Mouse (Mus musculus) common myeloid progenitor, adult 5-6 weeks (primary cell): ENCODE data around the gene Senp6. TPM values are rescaled to one million over a fixed set of nuclear protein-coding genes. Genes with fewer than 3 reads are reported as not detected.
A peak's percentile ranks its signal among the peaks of the same experiment; 100 is the strongest.
"Not testable (repeated sequence)": the region's sequence is repeated elsewhere in the genome, so short reads cannot be mapped to it uniquely, and the experiment has no call there.

Experiments
- ATAC-seq: replicated peaks from 2 replicates; pipeline ENCODE4 v1.8.0; 2016; ENCODE audit warnings: low read depth, mild to moderate bottlenecking, moderate TSS enrichment, inconsistent platforms; ENCODE audit not compliant: poor library complexity, severe bottlenecking
- total RNA-seq: library from RNA; stranded (forward); fragments of 200-1000, 187-1606 nt; gene quantifications from 2 replicates; pipeline ENCODE4 v1.2.3, GENCODE M21; 2017

The Senp6 gene
- total RNA-seq: 203 and 226 TPM in 2 replicates

DNA sequence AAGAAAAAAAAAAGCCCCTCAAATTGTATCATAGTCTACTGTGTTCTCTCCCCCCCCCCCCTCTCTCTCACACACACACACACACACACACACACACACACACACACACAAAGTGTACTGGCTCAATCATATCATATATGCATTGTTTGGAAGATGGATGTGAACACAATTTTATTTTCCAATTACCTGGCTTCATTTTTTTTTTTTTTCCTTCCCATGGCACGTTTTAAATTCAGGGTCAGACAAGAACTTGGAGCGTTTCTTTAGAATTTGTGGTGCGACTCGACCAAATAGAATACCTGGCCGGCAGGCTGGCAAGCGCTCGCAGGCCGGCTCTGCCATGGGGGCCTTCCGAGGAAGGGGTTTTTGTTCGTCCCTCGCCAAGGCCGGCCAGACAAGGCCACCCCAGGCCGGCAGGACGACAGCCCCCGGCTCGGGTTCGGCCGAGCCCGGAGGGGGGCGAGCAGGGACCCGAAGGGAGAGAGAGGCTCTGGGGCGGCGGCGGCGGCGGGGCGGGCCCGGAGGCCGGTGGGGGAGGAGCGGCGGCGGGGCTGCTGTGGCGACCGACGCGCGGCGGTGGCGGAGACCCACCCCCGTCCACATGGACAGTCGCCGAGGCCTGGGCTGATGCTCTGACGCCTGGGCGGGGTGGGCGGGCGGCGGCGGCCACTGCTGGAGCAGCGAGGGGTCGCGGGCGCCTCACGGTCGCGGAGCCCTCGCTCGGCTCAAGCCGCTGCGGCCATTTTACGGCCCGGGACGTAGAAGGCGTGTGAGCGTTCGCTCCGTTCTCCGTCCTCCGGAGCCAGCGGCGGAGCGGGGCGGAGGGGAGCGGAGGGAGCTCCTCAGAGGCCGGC is at the start of gene Senp6:
Gene Senp6, plus strand, starts transcription at position 537 of the 854 bp plus-strand sequence.
- ATAC-seq: peak; percentile 58

DNA sequence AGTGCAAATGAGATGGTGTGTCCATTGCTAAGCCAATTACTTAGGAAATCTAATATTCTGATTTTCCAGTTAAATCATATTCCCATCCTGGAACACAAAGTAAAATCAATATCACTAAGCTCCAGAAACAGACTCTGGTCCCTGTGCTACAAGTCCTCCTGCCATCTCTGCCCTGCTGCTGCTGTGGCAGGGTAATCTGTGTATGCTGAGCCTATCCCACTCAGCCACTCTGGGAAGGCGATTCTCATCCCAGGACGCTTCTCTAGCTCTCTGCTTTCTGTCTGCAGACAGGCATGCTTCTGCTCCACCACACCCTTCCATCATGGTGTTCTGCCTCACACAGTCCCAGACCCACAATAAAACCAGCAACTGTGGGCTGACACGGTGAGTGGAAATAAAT is 46.3 kb upstream of the Senp6 start:
- ATAC-seq: no peak

GRCm38 (mm10) chr9:80021648-80022047 is 45.1 kb upstream of the Senp6 start:
- ATAC-seq: 0 out of 2 replicates have a peak, but pooled peaks have one; percentile 59

DNA sequence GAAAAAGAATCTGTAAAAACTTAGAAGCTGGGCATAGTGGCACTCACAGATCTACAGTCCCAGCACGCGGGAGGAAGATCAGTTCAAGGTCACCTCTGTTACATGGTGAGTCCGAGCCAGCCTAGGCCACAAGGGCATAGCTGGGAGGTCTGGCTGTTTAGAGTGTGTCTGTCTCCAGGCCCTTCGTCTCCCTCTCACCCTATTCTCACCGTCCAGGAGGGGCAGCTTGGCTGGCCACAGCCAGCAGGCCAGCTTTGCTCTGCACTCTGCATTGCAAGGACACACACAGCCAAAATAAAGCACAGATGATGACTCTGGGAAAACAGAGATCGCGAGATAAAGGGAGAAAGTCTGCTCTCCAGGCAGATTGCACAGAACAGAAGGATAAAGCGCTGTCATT is 43.9 kb upstream of the Senp6 start:
- no peak for ATAC-seq

GRCm38 (mm10) chr9:80025347-80025746 is 41.4 kb upstream of the Senp6 start:
- ATAC-seq: not testable (repeated sequence)

DNA sequence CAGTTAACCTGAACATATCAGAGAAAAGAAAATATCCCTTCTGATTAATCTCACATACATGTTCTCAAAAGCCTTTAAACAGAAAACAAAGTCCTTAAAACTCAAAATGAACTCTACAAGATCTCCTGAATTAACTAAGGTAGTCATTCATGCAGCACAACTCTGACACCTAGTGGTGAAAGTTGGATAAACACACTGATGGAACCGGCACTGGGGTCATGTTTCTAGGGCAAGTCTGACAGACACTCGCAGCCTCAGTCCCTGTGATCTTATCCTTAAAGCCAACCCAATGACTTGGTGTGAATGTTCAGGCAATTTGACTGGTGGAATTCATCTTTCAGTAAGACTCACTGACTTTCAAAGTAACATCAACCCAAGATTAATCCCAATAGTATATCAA is 40.7 kb upstream of the Senp6 start:
- peak; percentile 98 for ATAC-seq

GRCm38 (mm10) chr9:80026581-80027021 is 40.1 kb upstream of the Senp6 start:
- no peak for ATAC-seq

- no peak for ATAC-seq
These were observed 29.3 kb upstream of the Senp6 start for GRCm38 (mm10) chr9:80037262-80037996.

DNA sequence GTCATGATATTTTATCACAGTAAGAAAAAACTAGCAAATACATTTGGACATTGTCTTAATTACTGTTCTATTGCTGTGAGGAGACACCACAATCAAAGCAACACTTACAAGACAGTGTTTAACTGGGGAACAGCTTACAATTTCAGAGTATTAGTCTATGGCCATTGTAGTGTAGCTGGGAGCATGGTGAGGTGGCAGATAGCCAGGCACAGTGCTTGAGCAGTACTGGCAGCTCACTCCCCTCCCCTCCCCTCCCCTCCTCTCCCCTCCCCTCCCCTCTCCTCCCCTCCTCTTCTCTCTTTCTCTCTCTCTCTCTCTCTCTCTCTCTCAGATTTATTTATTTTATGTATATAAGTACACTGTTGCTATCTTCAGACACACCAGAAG is 28.7 kb upstream of the Senp6 start:
- ATAC-seq: no peak

DNA sequence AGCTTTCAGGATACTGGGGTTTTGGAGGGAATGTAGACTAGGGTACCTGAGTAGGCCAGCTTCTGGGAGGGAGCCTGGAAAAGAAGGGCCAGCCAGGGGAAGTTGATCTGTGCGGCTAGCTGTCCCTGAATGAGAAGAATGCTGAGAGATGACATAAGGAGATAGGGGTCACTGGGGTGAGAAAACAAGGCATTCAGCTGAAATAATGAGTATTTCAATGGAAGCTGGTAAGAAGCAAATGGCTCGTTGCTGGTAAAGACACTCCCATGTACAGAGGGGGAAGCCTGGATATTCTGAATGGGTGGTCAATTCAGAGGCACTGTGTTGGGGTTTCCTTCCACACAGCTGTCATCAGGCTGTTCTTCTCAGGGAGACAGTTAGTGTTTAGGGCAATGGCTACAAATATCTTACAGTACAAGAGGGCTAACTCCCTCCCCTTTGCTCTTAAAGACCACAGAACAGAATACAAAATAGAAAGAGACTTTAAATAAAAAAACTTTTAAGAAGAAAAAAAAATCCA is 27.3 kb upstream of the Senp6 start:
- no peak for ATAC-seq

DNA sequence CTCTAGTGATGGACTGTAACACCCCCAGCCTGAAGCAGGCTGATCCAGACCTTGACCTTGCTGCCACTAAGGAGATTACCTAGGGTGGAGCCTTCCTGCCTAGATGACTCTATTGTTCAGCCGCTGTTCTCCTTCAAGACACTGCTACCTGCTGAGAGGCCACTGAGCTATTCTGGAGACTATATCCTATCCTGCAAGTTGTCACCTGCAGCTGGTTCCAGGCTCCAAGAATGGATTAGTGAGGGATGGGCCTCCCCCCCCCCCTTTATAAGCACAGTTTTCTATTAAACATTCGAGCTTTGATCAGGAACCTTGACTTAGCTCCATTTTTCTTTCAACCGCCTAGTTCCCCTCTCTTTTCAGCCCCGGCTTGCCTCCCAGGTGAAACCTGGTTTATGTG is 22.4 kb upstream of the Senp6 start:
- ATAC-seq: not testable (repeated sequence)

DNA sequence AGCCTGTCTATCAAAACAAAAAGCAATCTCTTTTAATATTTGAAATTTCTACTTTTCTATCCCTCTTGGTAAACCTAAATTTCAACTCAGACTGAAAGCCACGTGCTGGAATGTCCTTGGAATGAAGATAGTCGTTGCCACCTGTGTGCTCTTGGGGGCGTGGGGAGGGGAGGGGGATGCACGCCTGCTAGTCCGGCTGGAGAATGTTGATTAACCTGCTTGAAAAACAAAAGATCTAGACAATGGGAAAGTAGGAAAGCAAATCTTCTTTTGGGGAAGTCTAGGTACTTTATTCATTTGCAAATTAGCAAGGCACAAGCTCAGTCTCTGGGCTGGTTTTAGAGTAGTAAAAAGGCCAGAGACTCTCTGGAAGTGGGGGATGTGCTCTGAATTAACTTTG is 17.4 kb upstream of the Senp6 start:
- ATAC-seq: not testable (repeated sequence)

- no peak for ATAC-seq
These were observed 13.8 kb upstream of the Senp6 start for GRCm38 (mm10) chr9:80052951-80053350.

DNA sequence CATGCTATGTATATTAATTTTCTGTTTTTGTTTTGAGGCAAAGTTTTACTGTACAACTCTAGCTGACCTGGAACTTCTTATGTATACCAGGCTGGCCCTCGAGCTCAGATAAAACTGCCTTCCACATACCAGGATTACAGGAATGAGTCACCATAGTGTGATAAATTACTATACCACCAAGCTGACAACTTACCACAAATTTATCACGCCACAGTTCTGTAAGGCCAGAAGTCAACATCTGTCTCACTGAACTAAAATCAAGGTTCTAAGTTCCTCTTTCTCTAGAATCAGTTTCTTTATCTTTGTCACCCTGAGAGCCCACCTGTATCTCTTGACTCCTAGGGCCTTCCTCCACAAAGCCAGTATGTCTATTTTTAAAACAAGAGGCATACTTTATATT is 9.0 kb upstream of the Senp6 start:
- peak; percentile 99 for ATAC-seq

DNA sequence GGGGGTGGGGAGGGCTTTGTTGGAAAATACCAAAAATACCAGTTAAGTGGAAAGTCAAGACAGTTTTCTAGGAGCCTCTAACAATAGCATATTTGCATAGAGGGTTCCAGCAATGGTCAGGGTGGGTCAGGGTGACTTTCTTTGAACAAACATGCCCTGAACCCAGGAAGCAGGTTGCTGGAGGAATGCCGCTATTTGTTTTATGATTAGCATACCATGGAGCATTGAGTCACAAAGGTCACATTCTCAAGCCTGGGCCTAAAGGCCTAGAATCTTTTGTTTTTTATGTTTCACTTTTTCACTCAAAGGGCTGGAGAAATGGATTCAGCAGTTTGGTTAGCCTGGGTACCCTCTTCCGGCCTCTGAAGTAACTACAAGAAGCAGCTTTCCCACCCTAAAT is 1.2 kb upstream of the Senp6 start:
- not testable (repeated sequence) for ATAC-seq

DNA sequence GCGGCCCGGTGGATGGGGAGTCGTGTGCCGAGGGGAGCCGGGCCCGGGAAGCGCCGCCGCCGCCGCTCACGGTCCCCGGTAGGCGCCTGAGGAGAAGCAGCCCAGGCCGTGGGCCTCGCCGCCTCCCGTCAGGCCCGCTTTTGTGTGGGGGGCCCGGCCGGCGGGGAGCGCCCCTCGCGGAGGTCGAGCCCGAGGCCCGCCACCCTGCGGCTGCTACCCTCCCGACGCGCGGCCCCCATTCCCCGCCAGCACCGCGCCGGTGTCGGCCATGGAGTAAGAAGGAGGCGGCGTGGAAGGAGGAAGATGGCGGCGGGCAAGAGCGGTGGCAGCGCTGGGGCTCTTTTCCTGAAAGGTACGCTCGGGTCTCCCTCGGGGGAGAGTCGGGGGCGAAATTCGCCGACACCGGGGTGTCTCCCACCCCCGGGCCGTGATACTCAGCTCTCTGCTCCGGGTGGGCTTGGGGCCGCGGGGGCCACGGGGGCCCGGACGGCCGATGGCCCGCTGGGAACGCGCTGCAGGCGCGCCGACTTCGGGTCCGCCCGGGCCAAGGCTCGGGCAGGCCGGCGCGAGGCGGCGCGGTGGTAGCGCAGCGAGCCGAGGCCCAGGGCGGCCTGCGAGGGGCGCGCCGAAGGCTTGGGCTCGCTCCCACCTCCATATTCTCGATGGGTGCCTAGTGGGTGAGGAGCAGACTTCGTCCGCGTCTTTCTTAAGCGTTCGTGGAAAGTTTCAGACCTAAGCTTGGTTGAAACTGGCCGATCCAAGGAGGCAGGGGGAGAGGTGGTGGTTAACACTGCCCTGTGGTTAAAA is 721 bp downstream of the Senp6 start:
- ATAC-seq: peak; percentile 48

- ATAC-seq: 0 out of 2 replicates have a peak, but pooled peaks have one; percentile 1
These were observed 1.4 kb downstream of the Senp6 start for GRCm38 (mm10) chr9:80068028-80068515.

DNA sequence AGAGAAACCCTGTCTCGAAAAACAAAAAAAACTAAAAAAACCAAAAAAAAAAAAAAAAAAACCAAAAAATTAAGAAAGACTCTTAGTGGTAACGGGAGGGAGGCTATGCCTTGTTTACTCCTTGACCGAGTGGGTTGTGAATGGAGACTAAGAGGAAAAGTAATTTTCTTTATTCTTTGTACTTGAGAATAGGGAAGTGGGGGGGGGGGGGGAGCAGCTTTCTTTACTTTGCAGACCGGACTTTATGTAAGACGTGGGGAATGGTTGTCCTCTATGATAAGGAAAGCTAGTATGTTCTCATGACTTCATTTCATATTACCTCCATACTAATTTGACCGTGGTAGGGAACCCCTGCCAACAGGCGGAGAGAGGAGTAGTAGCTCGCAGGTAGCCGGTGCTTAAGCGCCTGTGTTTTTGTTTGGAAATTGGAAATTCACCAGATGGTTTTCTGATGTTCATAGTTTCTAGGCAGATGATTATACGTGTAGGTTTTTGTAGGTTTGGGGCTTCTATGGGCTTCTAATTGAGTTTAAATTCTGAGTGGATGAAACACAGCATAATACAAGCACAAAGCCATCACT is 2.1 kb downstream of the Senp6 start:
- peak; percentile 13 for ATAC-seq

DNA sequence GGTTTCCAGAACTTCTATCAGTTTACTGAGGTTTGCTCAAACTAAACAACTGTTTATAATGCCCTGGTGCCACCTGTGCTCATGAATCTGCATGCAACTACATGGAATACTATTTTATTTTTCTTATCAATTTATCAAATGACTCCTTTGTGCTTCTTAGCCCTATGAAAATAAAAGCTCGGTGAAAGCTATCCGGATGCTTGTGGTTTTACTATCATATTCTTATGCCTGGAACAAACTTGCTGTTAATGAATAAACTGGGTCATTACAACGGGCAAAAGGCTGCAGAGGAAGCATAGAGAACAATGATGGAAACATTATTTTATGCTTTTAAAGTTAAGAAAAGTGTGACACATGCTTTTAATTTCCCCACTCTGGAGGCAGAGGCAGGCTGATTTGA is 3.3 kb downstream of the Senp6 start:
- ATAC-seq: no peak

- no peak for ATAC-seq
These were observed 4.9 kb downstream of the Senp6 start for GRCm38 (mm10) chr9:80071616-80072015.
